Mouse (Mus musculus): ENCODE results near the gene Mrps10.

Gene Mrps10

GRCm38 (mm10) chr17:47368401-47369086, at the start of gene Mrps10:
Gene Mrps10, plus strand, starts transcription at chr17:47368887.
- DNase-seq, result peak; percentile 92 to 93

GRCm38 (mm10) chr17:47318972-47319625, 49.6 kb upstream of the Mrps10 start:
- DNase-seq, result no peak

GRCm38 (mm10) chr17:47319761-47320160, 48.9 kb upstream of the Mrps10 start:
- DNase-seq, result no peak

GRCm38 (mm10) chr17:47322128-47322990, 46.3 kb upstream of the Mrps10 start:
- DNase-seq, result no peak

- DNase-seq, result peak; percentile 13 to 15
Observed at GRCm38 (mm10) chr17:47322991-47323295, 45.7 kb upstream of the Mrps10 start.

GRCm38 (mm10) chr17:47327559-47327958, 41.1 kb upstream of the Mrps10 start:
- no peak for DNase-seq

GRCm38 (mm10) chr17:47327969-47328368, 40.7 kb upstream of the Mrps10 start:
- no peak for DNase-seq

GRCm38 (mm10) chr17:47328552-47329343, 39.9 kb upstream of the Mrps10 start:
- DNase-seq, result peak in 1 of 2 experiments; percentile 9

GRCm38 (mm10) chr17:47330616-47331015, 38.1 kb upstream of the Mrps10 start:
- DNase-seq, result no peak

- DNase-seq, result peak; percentile 55 to 56
Observed at GRCm38 (mm10) chr17:47332001-47332611, 36.6 kb upstream of the Mrps10 start.

- DNase-seq, result peak; percentile 21 to 48
Observed at GRCm38 (mm10) chr17:47332664-47333063, 36.0 kb upstream of the Mrps10 start.

GRCm38 (mm10) chr17:47333409-47333808, 35.3 kb upstream of the Mrps10 start:
- DNase-seq, result no peak

GRCm38 (mm10) chr17:47343121-47343520, 25.6 kb upstream of the Mrps10 start:
- DNase-seq, result no peak

GRCm38 (mm10) chr17:47349721-47350319, 18.9 kb upstream of the Mrps10 start:
- no peak for DNase-seq

GRCm38 (mm10) chr17:47359964-47360363, 8.7 kb upstream of the Mrps10 start:
- DNase-seq, result peak; percentile 47 to 85

- peak; percentile 16 for DNase-seq
Observed at GRCm38 (mm10) chr17:47361343-47361742, 7.3 kb upstream of the Mrps10 start.

- peak in 1 of 2 experiments; percentile 20 for DNase-seq
Observed at GRCm38 (mm10) chr17:47369087-47369443, 378 bp downstream of the Mrps10 start.

GRCm38 (mm10) chr17:47371451-47371850, 2.8 kb downstream of the Mrps10 start:
- DNase-seq, result peak; percentile 80 to 85

GRCm38 (mm10) chr17:47373991-47374390, 5.3 kb downstream of the Mrps10 start:
- DNase-seq, result no peak

GRCm38 (mm10) chr17:47376779-47377280, 8.1 kb downstream of the Mrps10 start:
- no peak for DNase-seq

- DNase-seq, result peak in 1 of 2 experiments; percentile 21
Observed at GRCm38 (mm10) chr17:47378133-47378532, 9.4 kb downstream of the Mrps10 start.

- no peak for DNase-seq
Observed at GRCm38 (mm10) chr17:47381917-47382316, 13.2 kb downstream of the Mrps10 start.

All from kidney, postnatal 36 days (tissue).